Comparison of ENCODE assay signal across 7 mouse cellular contexts in the genomic region with DNA sequence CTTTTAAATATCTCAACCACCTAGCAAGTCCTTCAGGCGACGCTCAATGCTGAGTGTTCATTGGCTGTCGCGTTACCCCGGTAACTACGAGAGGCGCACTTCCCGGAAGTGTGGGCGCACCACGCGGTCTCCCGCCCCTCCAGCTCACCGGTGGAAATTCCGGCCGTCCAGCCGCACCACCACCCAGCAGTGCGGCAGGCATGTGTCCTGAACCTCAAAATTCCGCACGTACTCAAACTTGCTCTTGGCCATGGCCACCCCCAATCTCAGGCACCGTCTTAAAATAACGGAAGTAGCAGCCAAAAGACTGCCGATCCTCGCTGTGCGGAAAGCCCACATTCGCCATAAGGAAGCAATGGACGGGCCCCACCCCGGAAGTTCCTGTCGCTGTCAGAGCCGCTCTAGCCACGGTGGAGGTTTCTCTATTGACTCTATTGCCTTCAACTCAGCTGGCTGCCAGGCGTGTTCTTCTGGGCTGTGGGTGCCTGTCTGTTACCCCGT. TPM values are rescaled to one million over a fixed set of nuclear protein-coding genes. Genes with fewer than 3 reads are reported as not detected.
A peak's percentile ranks its signal among the peaks of the same experiment; 100 is the strongest.
DNase-seq lines count a peak whose midpoint lies in the region; ATAC-seq lines count a peak whose summit lies in the region.

A gene (minus strand): TSS at position 368 of the 501 bp plus-strand sequence.

- H3K9me3 ChIP-seq in intestine, embryonic 16.5 days (ENCODE audit: control insufficient read depth, low read length) = no peaks in the 10 kb centered on the region
- H3K9me3 ChIP-seq in midbrain, embryonic 11.5 days (ENCODE audit: control insufficient read depth, low read length) = no peaks in the 10 kb centered on the region

- H3K27ac ChIP-seq in intestine, embryonic 16.5 days (ENCODE audit: low read length) = peak within 1 kb of the TSS; percentile 68
- H3K27ac ChIP-seq in midbrain, embryonic 11.5 days (ENCODE audit: low read depth, low read length) = no peak within 1 kb of the TSS

- DNase-seq in adrenal gland, adult 2 months = peak; percentile 94
- peak; percentile 84 for DNase-seq in embryo, embryonic 11.5 days (ENCODE audit: low read depth, low spot score)
- peak; percentile 70 to 88 for DNase-seq in gastrocnemius, postnatal 4 days (ENCODE audit: low spot score in 2 of 2)
- peak; percentile 91 to 93 for DNase-seq in left cerebral cortex, postnatal 36 days (ENCODE audit: low spot score in 2 of 2)
- peak; percentile 100 for DNase-seq in midbrain, embryonic 11.5 days (ENCODE audit: low spot score, missing footprints)
- peak; percentile 93 for DNase-seq in skeletal muscle tissue, adult 2 months (ENCODE audit: low read depth, low spot score)

- peak within 1 kb of the TSS; percentile 76 for H3K4me2 ChIP-seq in intestine, embryonic 16.5 days (ENCODE audit: low read depth, low read length)
- peak within 1 kb of the TSS; percentile 48 for H3K4me2 ChIP-seq in midbrain, embryonic 11.5 days

- ATAC-seq in intestine, embryonic 16.5 days = peak; percentile 100
- ATAC-seq in midbrain, embryonic 11.5 days (ENCODE audit: low FRiP score) = peak; percentile 99

- WGBS in intestine, embryonic 16.5 days = under 1% methylated on average over 32 of the region's 32 CpGs
- WGBS in midbrain, embryonic 11.5 days = under 1% methylated on average over 32 of the region's 32 CpGs

- H3K9ac ChIP-seq in intestine, embryonic 16.5 days (ENCODE audit: low read depth, low read length) = peak within 1 kb of the TSS; percentile 73
- H3K9ac ChIP-seq in midbrain, embryonic 11.5 days (ENCODE audit: low read length) = peak within 1 kb of the TSS; percentile 66

- intact Hi-C loops in left cerebral cortex, postnatal 36 days (cut with DNase I) = loop anchor here (5.0 kb wide), 1 partner anchor 262 kb away; no protein-coding TSS in a partner anchor

- H3K4me3 ChIP-seq in intestine, embryonic 16.5 days (ENCODE audit: low read length) = peak within 1 kb of the TSS; percentile 82
- peak within 1 kb of the TSS; percentile 63 for H3K4me3 ChIP-seq in midbrain, embryonic 11.5 days (ENCODE audit: low read depth, low read length)

- no peaks in the 10 kb centered on the region for H3K27me3 ChIP-seq in intestine, embryonic 16.5 days (replicated peaks; ENCODE audit: control insufficient read depth, insufficient read depth, low read length)
- H3K27me3 ChIP-seq in midbrain, embryonic 11.5 days (ENCODE audit: control insufficient read depth, insufficient read depth, low read length) = no peaks in the 10 kb centered on the region

- no peaks in the 10 kb centered on the region for H3K36me3 ChIP-seq in intestine, embryonic 16.5 days (ENCODE audit: control insufficient read depth, insufficient read depth, low read length)
- no peaks in the 10 kb centered on the region for H3K36me3 ChIP-seq in midbrain, embryonic 11.5 days (ENCODE audit: control insufficient read depth, insufficient read depth, low read length)

- no peaks in the 10 kb centered on the region for H3K4me1 ChIP-seq in intestine, embryonic 16.5 days (ENCODE audit: control insufficient read depth, insufficient read depth, low read length)
- H3K4me1 ChIP-seq in midbrain, embryonic 11.5 days (ENCODE audit: control insufficient read depth, insufficient read depth, low read length) = no peaks in the 10 kb centered on the region

RNA-seq across cellular contexts. Expression of the gene that starts here (rescaled TPM):
- total RNA-seq in adrenal gland, adult 2 months (2021) = 10 to 100 TPM; 16.9 to 17.8 TPM
- polyA plus RNA-seq in adrenal gland, adult 2 months (2012; rRNA removed) = 3.4 and 4.6 TPM in 2 replicates
- total RNA-seq in gastrocnemius, postnatal 4 days (2021) = 1 to 10 TPM; 7.5 to 9.4 TPM
- 12.2 and 13.5 TPM in 2 replicates for polyA plus RNA-seq in intestine, embryonic 16.5 days (2015; fragmentation: Nextera tagmentation; extraction: Ambion mirVana)
- 10 to 100 TPM in 1 of 2 experiments, 1 to 10 TPM in 1; 10.0 to 12.4 TPM for total RNA-seq in left cerebral cortex, postnatal 36 days (2021)
- 14.6 and 14.7 TPM in 2 replicates for polyA plus RNA-seq in midbrain, embryonic 11.5 days (2014; fragmentation: Nextera tagmentation; extraction: Ambion mirVana)
